Mouse (Mus musculus): ENCODE results near the gene Erich3.
"Not testable (repeated sequence)": the region's sequence is repeated elsewhere in the genome, so short reads cannot be mapped to it uniquely, and the experiment has no call there.

The Erich3 gene

DNA sequence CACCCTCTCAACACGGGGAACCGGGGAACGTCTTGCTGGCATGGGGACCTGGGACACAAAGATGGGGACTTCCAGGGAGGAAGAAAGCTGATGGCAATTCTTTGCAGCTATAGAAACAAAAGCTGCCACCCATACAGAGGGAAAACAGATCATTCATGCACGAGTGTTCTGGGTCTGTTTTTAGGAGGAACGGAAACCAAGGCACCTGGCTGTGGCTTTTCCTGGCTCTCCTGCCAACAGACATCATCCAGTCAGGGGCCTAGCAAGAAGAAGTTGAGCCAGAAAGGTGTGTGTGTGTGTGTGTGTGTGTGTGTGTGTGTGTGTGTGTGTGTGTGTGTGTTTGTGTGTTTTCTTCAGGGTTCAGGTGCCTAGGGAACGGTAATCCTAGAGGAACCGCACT lies at the start of gene Erich3:
Gene Erich3 (plus strand): TSS at position 315 of the 400 bp plus-strand sequence.
- CTCF ChIA-PET = no interaction called here

GRCm38 (mm10) chr3:154614771-154615170 lies 48.9 kb upstream of the Erich3 start:
- CTCF ChIA-PET = no interaction called here

GRCm38 (mm10) chr3:154615304-154615703 lies 48.4 kb upstream of the Erich3 start:
- CTCF ChIA-PET = no interaction called here

DNA sequence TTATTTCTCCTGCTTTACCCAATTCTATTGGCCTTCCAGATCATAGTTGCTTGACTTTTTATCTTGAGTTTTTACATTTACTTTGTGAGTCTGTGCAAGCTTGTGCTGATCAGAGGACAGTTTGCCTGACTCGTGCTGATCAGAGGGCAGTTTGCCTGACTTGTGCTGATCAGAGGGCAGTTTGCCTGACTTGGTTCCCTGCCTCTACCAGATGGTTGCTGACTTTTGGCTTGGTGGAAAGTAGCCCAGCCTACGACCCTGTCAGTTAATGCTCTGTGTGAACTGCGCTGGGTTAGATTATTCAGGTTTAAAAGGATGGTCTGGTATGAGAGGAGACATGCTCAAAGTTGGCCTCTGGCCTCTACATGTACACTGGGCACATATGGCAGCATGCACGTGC lies 47.6 kb upstream of the Erich3 start:
- CTCF ChIA-PET = no interaction called here

GRCm38 (mm10) chr3:154628284-154628683 lies 35.4 kb upstream of the Erich3 start:
- CTCF ChIA-PET = no interaction called here

DNA sequence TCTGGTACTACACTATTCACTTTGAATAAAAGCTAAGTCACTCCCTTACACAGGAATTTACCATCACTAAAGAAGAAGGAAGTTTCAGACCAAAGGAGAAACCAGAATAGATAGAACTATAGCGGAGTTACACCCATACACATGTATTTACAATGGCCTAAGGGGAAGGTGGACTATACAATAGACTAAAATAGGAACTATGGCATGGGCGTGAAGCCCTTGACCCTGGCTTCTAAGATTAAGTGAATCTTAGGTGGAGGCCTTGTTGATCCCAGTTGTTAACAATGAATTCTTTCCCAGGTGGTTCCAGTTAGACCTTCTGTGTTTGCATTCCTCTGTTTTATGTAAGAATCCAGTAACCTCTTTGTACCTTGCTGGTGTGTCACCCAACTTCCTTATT lies 32.4 kb upstream of the Erich3 start:
- CTCF ChIA-PET = not testable (repeated sequence)

DNA sequence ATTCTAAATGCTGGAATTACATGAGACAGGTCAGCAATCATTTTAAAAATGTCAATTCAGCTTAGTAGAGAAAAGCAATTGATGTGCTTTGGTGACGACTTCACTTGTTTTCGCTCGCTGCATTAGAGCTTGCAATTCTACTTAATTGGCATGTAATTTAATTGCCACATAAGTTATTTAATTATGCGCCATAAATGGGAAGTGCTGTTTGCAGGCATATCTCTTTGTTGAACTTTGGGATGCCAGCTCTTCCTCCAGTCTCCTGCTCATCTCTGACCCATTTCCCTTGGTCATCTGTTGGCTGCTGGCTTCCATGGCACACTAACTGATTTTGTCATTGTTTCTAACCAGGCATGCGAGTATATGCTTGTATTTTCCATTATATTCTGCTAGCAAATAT lies 30.6 kb upstream of the Erich3 start:
- CTCF ChIA-PET = no interaction called here

GRCm38 (mm10) chr3:154646638-154647442 lies 16.8 kb upstream of the Erich3 start:
- CTCF ChIA-PET = interaction anchor here (0.7 kb wide), 1 partner anchor 1873 kb away, joined by 5 read pairs; no protein-coding TSS in a partner anchor

DNA sequence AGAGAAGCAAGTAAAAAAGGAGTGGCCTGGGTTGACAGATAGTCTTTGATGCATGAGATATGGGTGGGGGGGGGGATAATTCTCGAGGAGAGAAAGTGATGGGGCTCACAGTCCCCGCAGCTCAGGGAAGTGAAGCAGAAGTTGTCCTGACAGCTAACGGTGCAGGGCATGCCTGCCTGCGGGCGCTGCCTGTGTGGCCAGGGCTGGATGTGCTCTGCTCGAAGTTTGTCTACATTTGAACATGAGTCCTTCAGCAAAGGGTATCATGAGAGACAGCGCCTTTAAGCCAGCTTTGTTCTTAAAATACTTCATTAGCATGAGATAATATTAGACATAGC lies 16.2 kb upstream of the Erich3 start:
- CTCF ChIA-PET = no interaction called here

GRCm38 (mm10) chr3:154649411-154650285 lies 14.0 kb upstream of the Erich3 start:
- CTCF ChIA-PET = no interaction called here

GRCm38 (mm10) chr3:154651192-154651821 lies 12.4 kb upstream of the Erich3 start:
- CTCF ChIA-PET = no interaction called here

DNA sequence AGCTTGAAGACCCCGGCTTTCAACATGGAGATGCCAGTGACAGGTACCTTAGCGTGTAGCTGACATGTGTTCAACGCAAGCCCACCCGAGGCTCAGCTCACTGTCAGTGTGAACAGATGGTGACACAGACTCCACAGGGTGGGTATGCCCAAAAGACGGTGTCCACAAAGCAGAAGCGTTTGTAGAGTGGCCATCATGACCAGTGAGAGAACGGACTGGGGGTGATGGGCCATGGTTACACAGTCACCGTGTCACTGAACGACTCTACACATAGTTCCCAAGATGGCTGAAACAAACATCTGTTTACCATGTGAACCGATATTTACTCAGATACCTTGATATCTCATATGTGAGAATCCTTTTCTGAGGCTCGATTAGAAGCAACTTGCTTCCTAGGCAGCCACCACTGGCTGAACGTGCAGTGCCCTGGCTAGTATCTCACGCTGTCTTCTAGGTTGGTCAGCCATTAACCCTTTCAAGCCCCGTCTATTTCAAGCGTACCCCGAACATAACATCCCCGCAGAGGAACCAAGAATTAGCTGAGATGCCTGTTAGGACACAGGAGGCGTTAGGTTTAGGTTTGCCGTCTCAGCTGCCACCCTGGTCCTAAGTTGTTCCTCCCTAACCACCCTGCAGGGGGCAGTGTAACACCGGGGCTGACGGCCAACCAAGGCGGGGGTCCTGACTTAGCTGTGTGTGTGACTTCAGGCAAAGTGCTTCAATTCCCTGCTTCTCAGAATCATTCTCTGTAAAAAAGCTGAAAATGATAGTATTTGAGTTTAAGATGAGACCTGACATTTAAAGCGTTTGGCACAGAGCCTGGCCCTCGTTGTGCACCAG lies 10.9 kb upstream of the Erich3 start:
- CTCF ChIA-PET = no interaction called here

GRCm38 (mm10) chr3:154653454-154653853 lies 10.2 kb upstream of the Erich3 start:
- CTCF ChIA-PET = no interaction called here

- CTCF ChIA-PET = no interaction called here
These were observed 9.4 kb upstream of the Erich3 start for GRCm38 (mm10) chr3:154654284-154654683.

DNA sequence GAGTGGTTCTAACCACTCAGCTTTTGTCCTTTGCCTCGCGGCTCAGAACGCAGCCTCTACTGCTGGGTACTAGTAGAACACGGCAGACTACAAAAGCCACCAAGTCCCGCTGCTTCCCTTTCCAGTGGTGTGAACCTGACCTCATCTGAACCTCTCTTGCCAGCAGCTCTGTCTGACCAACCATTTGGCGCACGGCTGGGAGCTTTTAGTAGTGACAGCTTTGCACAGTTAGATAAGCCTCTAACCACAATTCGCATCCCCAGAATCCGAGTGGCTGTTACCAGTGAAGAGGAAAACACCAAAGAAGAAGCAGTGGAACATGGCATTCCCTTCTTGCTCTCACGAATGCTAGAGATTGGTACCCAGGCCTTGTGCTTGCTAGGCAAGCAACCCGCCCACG lies 8.8 kb upstream of the Erich3 start:
- CTCF ChIA-PET = no interaction called here

DNA sequence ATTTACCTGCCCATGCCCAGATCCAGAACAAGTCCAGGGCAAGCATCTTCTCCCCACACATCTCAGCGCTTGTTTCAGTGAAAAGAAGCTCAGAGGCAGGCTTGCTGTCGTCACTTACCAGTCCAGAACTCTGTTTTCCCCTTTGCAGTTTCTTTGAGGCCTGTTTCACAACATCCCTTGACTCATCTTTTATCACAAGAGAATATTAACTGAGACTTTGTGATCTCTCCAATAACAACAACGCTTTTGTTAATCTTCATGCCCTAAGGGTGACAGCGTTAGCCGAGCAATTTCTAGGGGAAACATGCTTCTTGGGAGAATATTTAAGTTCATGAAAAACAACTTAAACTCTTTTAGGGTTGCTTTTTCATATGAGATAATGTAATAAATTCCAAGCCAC lies 7.9 kb upstream of the Erich3 start:
- CTCF ChIA-PET = no interaction called here

GRCm38 (mm10) chr3:154663976-154664581 lies 420 bp downstream of the Erich3 start:
- CTCF ChIA-PET = no interaction called here

DNA sequence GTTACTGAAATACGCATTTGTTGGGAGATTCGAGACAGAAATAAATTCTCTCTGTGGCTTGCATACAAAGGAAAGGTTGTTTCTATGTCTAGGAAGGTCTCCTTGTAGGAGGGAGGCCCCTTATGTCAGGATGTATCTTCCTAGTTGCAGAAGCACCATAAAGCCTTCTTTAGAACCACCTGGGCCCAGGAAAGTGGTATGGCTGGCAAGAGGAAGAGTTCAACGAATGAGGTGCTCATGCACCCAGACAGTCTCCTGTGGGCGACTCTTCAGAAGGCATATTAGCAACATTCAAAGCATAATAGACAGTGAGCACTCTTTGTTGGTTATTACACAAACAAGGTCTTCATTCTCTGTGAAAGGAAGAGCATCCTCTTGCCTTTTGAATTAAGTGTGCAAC lies 977 bp downstream of the Erich3 start:
- CTCF ChIA-PET = no interaction called here

GRCm38 (mm10) chr3:154668485-154668884 lies 4.8 kb downstream of the Erich3 start:
- CTCF ChIA-PET = no interaction called here

DNA sequence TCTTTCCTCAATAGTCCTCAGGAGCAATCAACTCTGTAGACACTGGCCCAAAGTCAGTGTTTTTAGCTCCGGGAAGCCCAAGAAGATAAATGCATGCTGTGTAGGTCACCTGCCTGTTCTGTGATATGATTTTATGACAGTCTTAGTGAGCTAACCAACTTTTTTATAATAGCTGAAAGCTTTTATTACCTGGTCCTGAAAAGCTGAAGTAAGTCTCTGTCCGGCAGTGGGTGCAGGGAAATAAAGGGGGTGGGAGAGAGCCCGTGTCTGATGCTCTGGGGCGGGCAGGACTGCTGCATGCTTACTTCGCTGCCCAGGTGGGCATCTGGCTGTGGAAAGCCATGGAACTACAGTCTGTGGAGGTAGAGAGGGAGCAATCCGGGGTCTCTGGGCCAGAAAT lies 6.9 kb downstream of the Erich3 start:
- CTCF ChIA-PET = no interaction called here

DNA sequence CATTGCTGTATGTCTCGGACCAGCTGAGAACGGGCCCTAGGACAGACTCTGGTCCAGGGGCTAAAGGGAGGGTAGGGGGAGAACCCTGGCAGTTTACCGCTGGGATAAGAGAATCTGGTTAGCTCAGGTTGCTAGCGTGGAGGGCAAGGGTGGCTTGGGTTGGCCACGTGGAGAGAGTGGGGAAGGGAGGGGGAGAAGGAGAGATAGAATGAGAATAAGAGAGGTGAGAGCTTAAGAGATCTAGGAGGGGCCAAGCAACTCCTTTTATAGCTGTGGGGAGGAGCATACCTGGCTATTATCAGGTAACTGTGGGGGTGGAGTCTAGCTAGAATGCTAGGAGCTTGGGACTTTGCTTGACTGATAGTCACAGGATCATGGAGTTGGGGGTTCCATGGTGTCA lies 7.4 kb downstream of the Erich3 start:
- CTCF ChIA-PET = no interaction called here

DNA sequence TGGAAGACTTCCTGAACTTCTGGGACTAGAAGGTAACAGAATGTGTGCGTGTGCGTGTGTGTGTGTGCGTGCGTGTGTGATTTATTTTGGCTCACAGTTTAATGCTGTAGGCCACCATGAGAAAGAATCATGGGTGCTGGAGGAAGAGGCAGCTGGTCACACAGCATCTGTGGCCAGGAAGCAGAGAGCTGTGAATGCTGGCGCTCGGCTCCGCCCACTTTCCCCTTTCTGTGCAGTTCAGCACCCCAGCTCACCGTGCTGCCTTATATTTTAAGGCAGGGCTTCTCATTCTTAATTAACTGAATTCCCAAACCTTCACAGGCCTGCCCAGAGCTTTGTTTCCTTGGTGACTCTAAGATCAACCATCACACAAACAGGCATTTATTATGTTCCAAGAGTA lies 9.7 kb downstream of the Erich3 start:
- CTCF ChIA-PET = no interaction called here

All from spleen, embryonic (tissue).